Mouse (Mus musculus) embryonic facial prominence, embryonic 10.5 days (tissue): ENCODE measurements around the gene Spred2. TPM values are rescaled to one million over a fixed set of nuclear protein-coding genes. Genes with fewer than 3 reads are reported as not detected.
"Not testable (repeated sequence)": the region's sequence is repeated elsewhere in the genome, so short reads cannot be mapped to it uniquely, and the experiment has no call there.

Experiments used
- DNase-seq: peaks from one replicate; pipeline ENCODE4 v3.0.0-alpha.2; 2017; ENCODE audit warnings: low spot score
- H3K27ac ChIP-seq: fragments of 300-500 bp; sonication (generic); replicated peaks from 2 replicates; pipeline ENCODE4 v1.5.1; 2016; ENCODE audit warnings: mild to moderate bottlenecking
- H3K27me3 ChIP-seq: fragments of 300-500 bp; sonication (generic); replicated peaks from 2 replicates; pipeline ENCODE4 v1.6.1; 2016; ENCODE audit warnings: low read depth, mild to moderate bottlenecking; ENCODE audit not compliant: poor library complexity, severe bottlenecking
- H3K36me3 ChIP-seq: fragments of 300-500 bp; sonication (generic); replicated peaks from 2 replicates; pipeline ENCODE4 v1.6.1; 2016; ENCODE audit warnings: mild to moderate bottlenecking, moderate library complexity
- H3K4me1 ChIP-seq: fragments of 300-500 bp; sonication (generic); 2 replicates; pipeline ENCODE4 v1.6.1; 2016
- H3K4me3 ChIP-seq: fragments of 300-500 bp; sonication (generic); 2 replicates; pipeline ENCODE4 v1.5.1; 2016; ENCODE audit warnings: mild to moderate bottlenecking, moderate library complexity
- H3K9me3 ChIP-seq: fragments of 300-500 bp; sonication (generic); 2 replicates; pipeline ENCODE4 v1.6.1; 2016; ENCODE audit warnings: mild to moderate bottlenecking
- WGBS: fragments of 180-500 bp; shearing (Covaris S2); methylation state at CpG from one replicate; pipeline ENCODE4 v1.1.7; 2016; 5-methylcytosine and 5-hydroxymethylcytosine counted together
- polyA plus RNA-seq: library from polyadenylated mRNA; unstranded; fragments of >200 nt; fragmentation: Nextera tagmentation; extraction: Ambion mirVana; gene quantifications from 2 replicates; pipeline ENCODE4 v1.2.1, GENCODE M21; 2016

The Spred2 gene
- polyA plus RNA-seq, 1 experiment from 2014 or later, result 8.6 TPM

DNA sequence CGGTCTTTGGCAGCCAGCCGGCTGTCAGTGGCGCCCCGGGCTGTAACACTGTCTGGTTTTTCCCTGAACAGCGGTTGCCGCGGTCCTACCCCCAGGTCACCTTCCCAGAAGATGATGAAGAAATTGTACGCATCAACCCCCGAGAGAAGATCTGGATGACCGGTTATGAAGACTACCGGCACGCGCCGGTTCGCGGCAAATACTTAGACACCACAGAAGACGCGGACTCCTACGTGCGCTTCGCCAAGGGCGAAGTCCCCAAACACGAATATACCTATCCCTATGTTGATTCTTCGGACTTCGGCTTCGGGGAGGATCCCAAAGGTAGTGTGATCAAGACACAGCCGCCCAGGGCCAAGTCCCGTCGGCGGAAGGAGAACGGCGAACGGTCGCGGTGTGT lies 96.5 kb downstream of the Spred2 start:
- H3K27me3 ChIP-seq, result no peaks in the 10 kb centered on the region
- DNase-seq, result no peak
- H3K9me3 ChIP-seq, result peaks cover 39% of the 10 kb centered on the region
- H3K27ac ChIP-seq, result no peak overlapping the region
- peaks cover 96% of the 10 kb centered on the region for H3K36me3 ChIP-seq
- WGBS, result 98% methylated on average over 35 of the region's 35 CpGs
- H3K4me3 ChIP-seq, result no peak overlapping the region
- 0 out of 2 replicates have a peak, but pooled peaks cover under 1% of the 10 kb centered on the region for H3K4me1 ChIP-seq

DNA sequence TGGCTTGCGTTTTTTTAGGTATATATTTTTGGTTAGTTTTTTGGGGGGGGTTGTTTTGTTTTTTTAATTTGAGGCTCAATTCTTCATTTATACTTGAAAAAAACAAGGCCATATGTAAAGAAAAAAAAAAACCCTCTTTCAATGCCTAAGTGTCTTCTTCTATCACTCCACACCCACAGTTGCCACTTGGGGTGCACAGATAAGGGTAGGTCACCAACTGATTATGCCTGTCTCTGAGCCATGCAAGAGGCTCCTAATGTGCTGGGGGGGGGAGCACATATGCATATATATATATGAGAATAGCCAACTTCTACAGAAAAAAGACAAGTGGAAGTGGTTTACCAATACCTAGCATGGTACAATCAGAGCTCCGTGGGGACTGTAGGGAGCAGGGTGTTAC lies 98.3 kb downstream of the Spred2 start:
- WGBS, result 88% methylated on average over 2 of the region's 2 CpGs
- Histone ChIP-seq H3K27ac (no peak overlapping the region), H3K4me1 (peaks cover 9% of the 10 kb centered on the region; the same call in 1 of the 2 replicates), H3K36me3 (peaks cover 91% of the 10 kb centered on the region), H3K9me3 (peaks cover 39% of the 10 kb centered on the region), H3K27me3 (no peaks in the 10 kb centered on the region), H3K4me3 (no peak overlapping the region)
- DNase-seq, result no peak

DNA sequence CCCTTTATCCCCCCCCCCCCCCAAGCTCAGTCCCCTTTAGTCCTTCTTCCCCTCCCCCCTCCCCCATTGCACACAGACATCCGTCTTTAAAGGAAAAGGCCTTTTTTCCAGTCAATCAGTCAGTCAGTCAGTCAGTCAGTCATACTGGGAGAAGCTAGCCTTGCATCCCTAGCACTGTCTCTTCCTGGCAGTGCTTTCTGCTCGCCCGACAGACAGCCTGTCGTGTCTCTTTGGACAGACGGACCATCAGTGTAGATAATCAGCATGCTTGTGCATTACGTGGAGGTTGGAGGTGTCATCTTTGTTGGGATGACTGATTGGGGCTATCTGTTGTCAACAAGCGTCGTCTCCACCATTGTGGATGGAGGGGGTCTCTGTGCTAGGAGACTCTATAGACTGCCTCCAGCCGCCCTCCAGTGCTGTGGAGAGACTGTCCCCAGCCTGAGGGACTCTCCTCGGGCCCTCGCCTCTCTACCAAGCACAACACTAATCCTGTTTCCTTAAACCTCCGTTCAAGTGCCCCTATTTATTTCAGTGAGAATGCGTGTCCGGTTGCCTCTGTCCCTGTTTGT lies 98.8 kb downstream of the Spred2 start:
- no peak for DNase-seq
- peaks cover 85% of the 10 kb centered on the region for H3K36me3 ChIP-seq

DNA sequence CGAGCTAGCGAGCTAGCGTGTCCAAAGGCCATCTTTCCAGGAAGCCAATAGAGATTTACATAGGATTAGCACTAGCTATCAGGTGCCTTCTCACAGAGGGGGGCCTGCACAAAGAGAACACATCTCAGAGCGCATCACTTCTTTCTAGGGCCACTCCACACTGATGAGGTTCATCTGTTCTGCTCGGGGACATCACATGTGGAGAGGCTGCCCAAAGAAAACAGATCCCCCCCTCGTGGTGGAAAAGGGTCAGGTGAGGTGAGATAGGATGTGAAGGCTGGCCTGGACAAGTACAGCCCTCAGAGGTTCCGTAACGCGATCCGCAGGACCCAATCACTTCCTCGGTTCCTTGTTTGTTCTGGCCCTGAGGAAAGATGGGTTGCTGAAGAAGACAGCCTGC lies 101.7 kb downstream of the Spred2 start:
- peaks cover 11% of the 10 kb centered on the region for H3K9me3 ChIP-seq
- H3K4me3 ChIP-seq, result no peak overlapping the region
- DNase-seq, result peak; percentile 39
- H3K36me3 ChIP-seq, result peaks cover 56% of the 10 kb centered on the region
- H3K27ac ChIP-seq, result no peak overlapping the region
- peaks cover 9% of the 10 kb centered on the region; the same call in 1 of the 2 replicates for H3K4me1 ChIP-seq
- 48% methylated on average over 11 of the region's 11 CpGs for WGBS
- no peaks in the 10 kb centered on the region for H3K27me3 ChIP-seq

More for the DNA sequence above, 98.8 kb downstream of the Spred2 start:
- Histone ChIP-seq H3K27me3 (no peaks in the 10 kb centered on the region), H3K27ac (no peak overlapping the region), H3K4me1 (peaks cover 9% of the 10 kb centered on the region; the same call in 1 of the 2 replicates), H3K9me3 (peaks cover 38% of the 10 kb centered on the region), H3K4me3 (no peak overlapping the region)
- WGBS, result 90% methylated on average over 14 of the region's 14 CpGs

DNA sequence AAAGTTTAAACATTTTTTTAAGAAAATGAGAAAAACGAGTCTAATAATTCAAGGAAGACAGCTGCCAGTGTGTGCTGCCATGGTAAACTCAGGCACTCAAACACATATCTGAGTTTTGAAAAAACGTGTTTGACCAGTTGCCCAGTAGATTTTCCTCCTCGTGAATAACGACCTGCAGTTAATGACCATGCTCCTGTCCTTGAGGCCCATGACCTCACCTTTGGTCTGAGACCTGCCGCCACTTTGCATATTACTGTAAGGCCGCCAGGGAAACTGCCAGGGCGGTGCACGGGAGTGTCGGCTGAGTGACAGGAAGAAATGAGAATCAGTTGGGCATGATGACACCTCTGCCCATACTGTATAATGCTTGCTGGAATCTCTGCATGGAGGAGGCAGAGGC lies 103.5 kb downstream of the Spred2 start:
- Histone ChIP-seq H3K27ac (no peak overlapping the region), H3K4me3 (no peak overlapping the region), H3K27me3 (no peaks in the 10 kb centered on the region), H3K9me3 (no peaks in the 10 kb centered on the region), H3K36me3 (peaks cover 38% of the 10 kb centered on the region), H3K4me1 (peaks cover 9% of the 10 kb centered on the region; the same call in 1 of the 2 replicates)
- 86% methylated on average over 9 of the region's 9 CpGs for WGBS
- no peak for DNase-seq

DNA sequence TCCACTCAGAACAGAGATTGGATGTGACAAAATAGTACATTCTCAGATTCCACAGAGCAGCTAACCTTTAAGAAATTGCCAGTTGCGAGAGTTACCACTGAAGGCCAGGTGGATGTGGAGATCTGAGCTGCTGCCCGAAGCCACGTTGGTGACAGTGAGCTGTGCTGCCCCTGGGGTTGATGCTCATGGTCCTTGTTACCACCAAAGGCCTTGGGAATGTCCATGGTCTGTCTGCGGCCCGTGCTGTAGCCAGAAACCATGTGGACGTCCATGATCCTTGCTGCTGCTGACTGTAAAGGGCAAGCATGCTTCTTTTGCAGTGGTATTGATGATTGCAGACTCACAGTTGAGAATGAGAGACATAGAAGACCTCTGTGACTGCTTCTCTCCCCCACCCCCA lies 104.2 kb downstream of the Spred2 start:
- Histone ChIP-seq H3K9me3 (no peaks in the 10 kb centered on the region), H3K36me3 (peaks cover 31% of the 10 kb centered on the region), H3K27me3 (no peaks in the 10 kb centered on the region), H3K4me1 (peaks cover 9% of the 10 kb centered on the region; the same call in 1 of the 2 replicates), H3K27ac (no peak overlapping the region), H3K4me3 (no peak overlapping the region)
- DNase-seq, result no peak
- WGBS, result 87% methylated on average over 6 of the region's 6 CpGs

DNA sequence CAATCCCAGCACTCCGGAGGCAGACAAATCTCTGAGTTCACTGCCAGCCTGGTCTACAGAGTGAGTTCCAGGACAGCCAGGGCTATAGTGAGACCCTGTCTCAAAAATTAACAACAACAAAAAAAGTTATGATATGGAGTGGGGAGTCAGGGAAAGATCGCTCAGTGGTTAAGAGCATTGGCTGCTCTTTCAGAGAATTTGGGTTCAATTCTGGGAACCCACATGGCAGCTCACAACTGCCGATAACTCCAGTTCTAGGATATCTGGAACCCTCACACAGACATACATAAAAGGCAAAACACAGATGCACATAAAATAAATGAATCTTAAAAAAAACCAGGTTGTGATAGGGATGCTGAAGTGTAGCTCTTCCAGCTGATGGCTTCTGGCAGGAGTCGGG lies 104.8 kb downstream of the Spred2 start:
- H3K27me3 ChIP-seq, result no peaks in the 10 kb centered on the region
- peaks cover 9% of the 10 kb centered on the region; the same call in 1 of the 2 replicates for H3K4me1 ChIP-seq
- no peak overlapping the region for H3K27ac ChIP-seq
- DNase-seq, result no peak
- H3K4me3 ChIP-seq, result no peak overlapping the region
- WGBS, result 93% methylated on average over 4 of the region's 4 CpGs
- H3K36me3 ChIP-seq, result peaks cover 29% of the 10 kb centered on the region
- H3K9me3 ChIP-seq, result no peaks in the 10 kb centered on the region

DNA sequence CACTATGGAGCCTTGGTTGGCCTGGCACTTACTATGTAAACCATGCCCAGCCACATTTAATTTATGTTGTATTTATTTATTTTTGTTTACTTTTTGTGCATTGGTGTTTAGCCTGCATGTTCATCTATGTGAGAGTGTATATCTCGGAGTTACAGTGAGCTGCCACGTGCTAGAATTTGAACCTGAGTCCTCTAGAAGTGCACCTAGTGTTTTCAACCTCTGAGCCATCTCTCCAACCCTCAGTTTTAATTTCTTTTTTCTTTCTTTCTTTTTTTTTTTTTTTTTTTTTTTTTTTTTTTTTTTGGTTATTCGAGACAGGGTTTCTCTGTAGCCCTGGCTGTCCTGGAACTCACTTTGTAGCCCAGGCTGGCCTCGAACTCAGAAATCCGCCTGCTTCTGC lies 106.8 kb downstream of the Spred2 start:
- peaks cover 14% of the 10 kb centered on the region for H3K4me1 ChIP-seq
- 90% methylated on average over 5 of the region's 5 CpGs for WGBS
- H3K9me3 ChIP-seq, H3K27ac ChIP-seq, H3K4me3 ChIP-seq, DNase-seq, H3K27me3 ChIP-seq, H3K36me3 ChIP-seq: not testable (repeated sequence)

DNA sequence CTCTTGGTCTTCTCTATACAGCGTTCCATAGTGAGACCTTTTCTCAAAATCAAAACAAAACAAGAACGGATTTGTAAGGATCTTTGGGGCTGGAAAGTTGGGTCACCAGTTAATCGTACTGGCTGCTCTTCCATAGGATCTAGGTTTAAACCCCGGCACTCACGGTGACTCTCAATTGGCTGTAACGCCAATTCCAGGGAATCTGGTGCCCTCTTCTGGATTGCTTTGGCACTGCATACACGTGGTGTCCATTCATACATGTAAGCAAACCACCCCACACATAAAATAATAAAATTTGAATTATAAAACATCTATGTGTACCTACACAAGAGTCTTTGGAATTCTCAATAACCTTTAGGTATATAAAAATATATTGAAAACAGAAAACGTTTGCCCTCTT lies 107.4 kb downstream of the Spred2 start:
- peak; percentile 57 for DNase-seq
- 45% methylated on average over 8 of the region's 8 CpGs for WGBS
- no peak overlapping the region for H3K4me3 ChIP-seq
- peaks cover 9% of the 10 kb centered on the region for H3K4me1 ChIP-seq
- H3K27me3 ChIP-seq, result no peaks in the 10 kb centered on the region
- H3K9me3 ChIP-seq, result no peaks in the 10 kb centered on the region
- H3K27ac ChIP-seq, result no peak overlapping the region
- H3K36me3 ChIP-seq, result 0 out of 2 replicates have a peak, but pooled peaks cover 5% of the 10 kb centered on the region

DNA sequence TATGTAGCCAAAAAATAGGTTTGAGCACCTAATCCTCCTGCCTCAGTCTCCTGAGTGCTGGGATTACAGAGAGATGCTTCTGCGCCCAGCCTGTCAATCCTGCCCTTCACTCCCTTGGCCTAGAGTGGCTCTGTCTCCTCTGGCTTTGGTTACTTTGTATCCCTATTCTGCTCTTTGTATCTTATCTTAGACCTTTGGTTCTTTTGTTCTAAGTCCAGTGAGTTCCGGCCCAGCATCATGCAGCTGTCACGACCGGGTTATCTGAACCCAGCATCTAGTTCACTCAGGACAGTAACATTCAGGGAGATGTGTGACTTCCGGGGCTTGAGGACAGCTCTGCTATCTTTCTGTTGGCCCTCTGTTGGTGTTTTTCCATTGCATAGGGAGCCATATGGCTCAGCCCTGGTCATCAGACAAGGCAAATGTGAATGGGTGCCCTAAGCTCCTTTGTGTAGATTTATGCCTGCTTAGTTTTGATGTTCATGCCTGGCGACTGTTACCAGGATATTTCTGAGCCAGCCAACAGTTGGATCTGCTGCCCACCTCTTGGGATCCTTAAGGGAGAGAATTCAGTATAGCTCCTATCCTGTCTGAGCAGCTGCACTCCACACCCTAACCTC lies 109.5 kb downstream of the Spred2 start:
- H3K36me3 ChIP-seq, result no peaks in the 10 kb centered on the region
- no peak overlapping the region for H3K4me3 ChIP-seq
- H3K9me3 ChIP-seq, result no peaks in the 10 kb centered on the region
- H3K27me3 ChIP-seq, result no peaks in the 10 kb centered on the region
- no peak overlapping the region for H3K27ac ChIP-seq
- WGBS, result 79% methylated on average over 6 of the region's 6 CpGs
- no peak for DNase-seq
- H3K4me1 ChIP-seq, result peaks cover 13% of the 10 kb centered on the region

DNA sequence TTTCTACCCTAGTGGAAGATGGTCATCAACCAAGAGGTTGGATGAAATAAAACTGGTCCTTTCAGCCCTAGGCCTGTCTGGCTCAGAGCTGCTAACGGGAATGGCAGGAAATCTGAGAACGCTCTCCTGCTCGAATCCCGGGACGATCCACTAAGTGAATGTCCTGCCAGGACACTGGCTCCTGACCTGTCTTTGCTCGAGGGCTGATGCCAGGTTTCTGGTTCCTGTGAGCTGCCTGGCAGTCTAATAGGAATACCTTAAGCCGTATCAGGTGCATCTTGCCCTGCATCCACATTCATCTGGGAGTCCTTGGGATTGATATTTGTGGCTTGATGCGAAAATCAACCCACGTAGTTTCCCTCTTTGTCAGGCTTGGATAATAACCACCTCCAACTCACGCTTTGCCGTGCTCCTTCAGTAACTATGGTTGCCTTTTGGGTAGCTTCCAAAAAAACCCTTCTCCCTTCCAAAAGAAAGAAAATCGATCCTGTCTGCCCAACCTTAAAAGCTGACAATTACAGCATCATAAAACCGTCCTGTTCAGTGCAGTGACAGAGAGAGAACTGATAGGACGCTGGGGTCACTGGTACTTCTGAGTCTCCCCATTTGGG lies 110.3 kb downstream of the Spred2 start:
- WGBS, result 73% methylated on average over 14 of the region's 14 CpGs
- Histone ChIP-seq H3K4me3 (no peak overlapping the region), H3K4me1 (peaks cover 19% of the 10 kb centered on the region), H3K27me3 (no peaks in the 10 kb centered on the region), H3K9me3 (no peaks in the 10 kb centered on the region), H3K27ac (no peak overlapping the region), H3K36me3 (no peaks in the 10 kb centered on the region)
- DNase-seq, result no peak

DNA sequence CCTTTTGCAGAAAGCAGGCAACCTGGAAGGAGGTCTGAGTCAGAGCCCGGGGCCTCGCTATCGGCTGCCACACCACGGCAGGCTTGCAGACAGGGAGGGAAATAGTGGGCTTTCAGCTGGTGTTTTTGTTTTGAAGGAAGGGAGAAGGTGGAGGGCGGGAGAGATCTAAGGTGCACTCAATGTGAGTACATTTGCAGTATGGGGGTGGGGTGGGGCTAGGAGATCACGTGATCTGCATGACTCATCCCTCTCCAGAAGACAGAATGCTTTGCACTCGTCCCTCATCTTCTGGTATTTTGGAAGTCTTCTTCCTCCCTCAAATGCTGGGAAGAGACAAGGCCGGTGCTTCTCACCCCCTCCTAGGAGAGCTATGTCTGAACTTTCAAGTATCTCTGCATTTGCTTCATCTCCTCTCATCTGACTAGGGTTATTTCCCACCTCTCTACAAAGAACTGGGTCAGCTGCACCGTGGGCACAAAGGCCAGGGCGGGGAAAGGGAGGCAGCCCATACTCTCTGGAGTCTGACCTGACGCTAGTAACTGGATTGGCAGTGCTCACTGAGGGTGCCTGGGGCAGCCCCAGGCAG lies 111.3 kb downstream of the Spred2 start:
- 64% methylated on average over 11 of the region's 11 CpGs for WGBS
- H3K27ac ChIP-seq, result peak overlapping the region; percentile 30; the same call in 1 of the 2 replicates
- no peaks in the 10 kb centered on the region for H3K36me3 ChIP-seq
- DNase-seq, result no peak
- H3K27me3 ChIP-seq, result no peaks in the 10 kb centered on the region
- H3K4me1 ChIP-seq, result peaks cover 27% of the 10 kb centered on the region
- H3K9me3 ChIP-seq, result no peaks in the 10 kb centered on the region
- H3K4me3 ChIP-seq, result no peak overlapping the region
